Comparison of ENCODE assay signal across 10 mouse cellular contexts in genomic region chr17:25333943-25334342, GRCm38 (mm10). TPM values are rescaled to one million over a fixed set of nuclear protein-coding genes. Genes with fewer than 3 reads are reported as not detected.
DNase-seq lines count a peak whose midpoint lies in the region; ATAC-seq and TF ChIP-seq lines count a peak whose summit lies in the region.
"Had no signal": no experiment of that assay in that cellular context is flagged by ENCODE, and none has a peak within 500 bp of the region (broad histone marks: within the 10 kb centered on the region; RNA-seq: fewer than 3 reads in every experiment).

No protein-coding gene starts in this region.

- no peaks in the 10 kb centered on the region for H3K36me3 ChIP-seq in kidney, adult 2 months (ENCODE audit: control insufficient read depth, insufficient read depth, low read length)
- no peaks in the 10 kb centered on the region for H3K36me3 ChIP-seq in hindbrain, embryonic 11.5 days (ENCODE audit: control insufficient read depth, insufficient read depth, low read length)

- H3K4me3 ChIP-seq in kidney, adult 2 months (ENCODE audit: insufficient read depth, low read depth, low read length) = no peak overlapping the region
- H3K4me3 ChIP-seq in hindbrain, embryonic 11.5 days (ENCODE audit: low read depth, low read length) = no peak overlapping the region

- TF ChIP-seq POLR2A in kidney, adult 2 months (IDR thresholded peaks at IDR 0.05; ENCODE audit: low read depth, low read length) = no peak

- intact Hi-C loops in left cerebral cortex, postnatal 4 days (cut with DNase I) = loop anchor here (5.0 kb wide), 1 partner anchor 138 kb away; no protein-coding TSS in a partner anchor

- no peaks in the 10 kb centered on the region for H3K4me1 ChIP-seq in kidney, adult 2 months (ENCODE audit: control insufficient read depth, insufficient read depth, low read length)
- H3K4me1 ChIP-seq in hindbrain, embryonic 11.5 days (replicated peaks; ENCODE audit: control insufficient read depth, insufficient read depth, low read length) = no peaks in the 10 kb centered on the region

- peak; percentile 97 for TF ChIP-seq CTCF in kidney, adult 2 months (conservative IDR thresholded peaks at IDR 0.05; ENCODE audit: insufficient read depth, insufficient read length, low read depth, low read length)

- H3K27ac ChIP-seq in kidney, adult 2 months (ENCODE audit: insufficient read depth, low read depth, low read length) = no peak overlapping the region
- H3K27ac ChIP-seq in hindbrain, embryonic 11.5 days (ENCODE audit: low read depth, low read length) = no peak overlapping the region

- DNase-seq in kidney, adult 2 months = peak; percentile 38
- no peak for DNase-seq in kidney, adult 11 months
- peak; percentile 88 for DNase-seq in ZHBTc4 (ENCODE audit: low read depth, low spot score)
- peak; percentile 44 to 47 for DNase-seq in cerebellum, postnatal 36 days
- peak; percentile 89 for DNase-seq in hindbrain, embryonic 11.5 days (ENCODE audit: low spot score)
- DNase-seq in left cerebral cortex, postnatal 4 days = peak; percentile 79
- peak; percentile 63 for DNase-seq in ovary, postnatal 14 days (ENCODE audit: low spot score)
- DNase-seq in thymus, postnatal 25 days = peak; percentile 54

- no peak overlapping the region for H3K4me2 ChIP-seq in hindbrain, embryonic 11.5 days (replicated peaks; ENCODE audit: low read depth, low read length)

- WGBS in kidney, adult 2 months = 3% methylated on average over 8 of the region's 8 CpGs
- WGBS in hindbrain, embryonic 11.5 days = 3% methylated on average over 8 of the region's 8 CpGs

- H3K9me3 ChIP-seq in hindbrain, embryonic 11.5 days (ENCODE audit: control insufficient read depth, low read length) = no peaks in the 10 kb centered on the region

- H3K27me3 ChIP-seq in kidney, adult 2 months (replicated peaks; ENCODE audit: control insufficient read depth, insufficient read depth, low read length) = no peaks in the 10 kb centered on the region
- H3K27me3 ChIP-seq in hindbrain, embryonic 11.5 days (ENCODE audit: control insufficient read depth, insufficient read depth, low read length) = no peaks in the 10 kb centered on the region

- no peak for ATAC-seq in hindbrain, embryonic 11.5 days (ENCODE audit: low FRiP score)

- no peak overlapping the region for H3K9ac ChIP-seq in hindbrain, embryonic 11.5 days (ENCODE audit: low read depth, low read length)

RNA-seq across cellular contexts. Expression of gene Tpsab1, which starts 11.4 kb away (rescaled TPM):
- not detected in 2 replicates for polyA plus RNA-seq in kidney, adult 2 months (2012; rRNA removed)
- not detected in 2 replicates for polyA plus RNA-seq in hindbrain, embryonic 11.5 days (2014; fragmentation: Nextera tagmentation; extraction: Ambion mirVana)
- total RNA-seq in left cerebral cortex, postnatal 4 days (2021) = 1 to 10 TPM in 1 of 2 experiments, under 1 TPM in 1; 0.62 to 2.5 TPM
- total RNA-seq: neutrophil, adult 5-6 weeks had no signal

RNA-seq across cellular contexts. Expression of gene Prss29, which starts 15.5 kb away (rescaled TPM):
- not detected in 2 replicates for polyA plus RNA-seq in kidney, adult 2 months (2012; rRNA removed)
- polyA plus RNA-seq in hindbrain, embryonic 11.5 days (2014; fragmentation: Nextera tagmentation; extraction: Ambion mirVana) = not detected in 2 replicates
- total RNA-seq in left cerebral cortex, postnatal 4 days (2021) = not detected
- total RNA-seq: neutrophil, adult 5-6 weeks had no signal

RNA-seq across cellular contexts. Expression of gene Prss28, which starts 25.5 kb away (rescaled TPM):
- not detected in 2 replicates for polyA plus RNA-seq in kidney, adult 2 months (2012; rRNA removed)
- not detected in 2 replicates for polyA plus RNA-seq in hindbrain, embryonic 11.5 days (2014; fragmentation: Nextera tagmentation; extraction: Ambion mirVana)
- not detected for total RNA-seq in left cerebral cortex, postnatal 4 days (2021)
- total RNA-seq: neutrophil, adult 5-6 weeks had no signal
- polyA plus RNA-seq: gonadal fat pad, adult 2 months had no signal

RNA-seq across cellular contexts. Expression of gene Tpsb2, which starts 32.2 kb away (rescaled TPM):
- 1.8 and 2.4 TPM in 2 replicates for polyA plus RNA-seq in kidney, adult 2 months (2012; rRNA removed)
- not detected in 2 replicates for polyA plus RNA-seq in hindbrain, embryonic 11.5 days (2014; fragmentation: Nextera tagmentation; extraction: Ambion mirVana)
- total RNA-seq in left cerebral cortex, postnatal 4 days (2021) = 10 to 100 TPM in 1 of 2 experiments, 1 to 10 TPM in 1; 8.1 to 16.4 TPM
- total RNA-seq: neutrophil, adult 5-6 weeks had no signal

RNA-seq across cellular contexts. Expression of gene Tpsg1, which starts 35.1 kb away (rescaled TPM):
- 0.12 TPM in 1 of 2 replicates, not detected in the other for polyA plus RNA-seq in kidney, adult 2 months (2012; rRNA removed)
- 0.69 TPM in 1 of 2 replicates, not detected in the other for polyA plus RNA-seq in hindbrain, embryonic 11.5 days (2014; fragmentation: Nextera tagmentation; extraction: Ambion mirVana)
- total RNA-seq in left cerebral cortex, postnatal 4 days (2021) = not detected
- total RNA-seq: neutrophil, adult 5-6 weeks had no signal
- polyA plus RNA-seq: gonadal fat pad, adult 2 months had no signal
